Mouse (Mus musculus): ENCODE data around the gene Srsf3. TPM values are rescaled to one million over a fixed set of nuclear protein-coding genes. Genes with fewer than 3 reads are reported as not detected.
"Not testable (repeated sequence)": the region's sequence is repeated elsewhere in the genome, so short reads cannot be mapped to it uniquely, and the experiment has no call there.

The Srsf3 gene
- total and polyA plus RNA-seq, 3 experiments = 64.5 to 84.9 (median 84.5) TPM

GRCm38 (mm10) chr17:29063121-29063987 is 30.9 kb downstream of the Srsf3 start:
- intact Hi-C loops (cut with DNase I) = loop anchor here (2.0 kb wide), 1 partner anchor 13 kb away; no protein-coding TSS in a partner anchor
- H3K36me3 ChIP-seq (ENCODE audit: control insufficient read depth, insufficient read depth, low read length) = no peaks in the 10 kb centered on the region
- no peak overlapping the region for H3K9ac ChIP-seq (ENCODE audit: low read depth, low read length)
- WGBS = 70% methylated on average over 8 of the region's 8 CpGs
- H3K27ac ChIP-seq = no peak overlapping the region
- H3K4me3 ChIP-seq = no peak overlapping the region
- H3K79me2 ChIP-seq (replicated peaks; ENCODE audit: control insufficient read depth, insufficient read depth, low read length) = no peaks in the 10 kb centered on the region
- H3K4me1 ChIP-seq (ENCODE audit: control insufficient read depth, insufficient read depth, low read length) = peaks cover 2% of the 10 kb centered on the region; the same call in 1 of the 2 replicates
- DNase-seq = no peak
- TF ChIP-seq POLR2A (IDR thresholded peaks at IDR 0.05; ENCODE audit: insufficient read depth, low read depth, low read length) (no peak), EP300 (IDR thresholded peaks at IDR 0.05; ENCODE audit: insufficient read depth, low read depth, low read length) (no peak), CTCF (IDR thresholded peaks at IDR 0.05) (no peak)
- no peaks in the 10 kb centered on the region for H3K27me3 ChIP-seq (ENCODE audit: control insufficient read depth, insufficient read depth, low read length)

- WGBS = 54% methylated on average over 2 of the region's 2 CpGs
- Histone ChIP-seq H3K79me2 (replicated peaks; ENCODE audit: control insufficient read depth, insufficient read depth, low read length) (no peaks in the 10 kb centered on the region), H3K36me3 (ENCODE audit: control insufficient read depth, insufficient read depth, low read length) (no peaks in the 10 kb centered on the region), H3K27me3 (ENCODE audit: control insufficient read depth, insufficient read depth, low read length) (no peaks in the 10 kb centered on the region), H3K4me1 (ENCODE audit: control insufficient read depth, insufficient read depth, low read length) (peaks cover 2% of the 10 kb centered on the region; the same call in 1 of the 2 replicates), H3K4me3 (no peak overlapping the region), H3K9ac (ENCODE audit: low read depth, low read length) (no peak overlapping the region), H3K27ac (no peak overlapping the region)
- DNase-seq = no peak
- TF ChIP-seq CTCF (IDR thresholded peaks at IDR 0.05) (no peak), EP300 (IDR thresholded peaks at IDR 0.05; ENCODE audit: insufficient read depth, low read depth, low read length) (no peak), POLR2A (IDR thresholded peaks at IDR 0.05; ENCODE audit: insufficient read depth, low read depth, low read length) (no peak)
- intact Hi-C loops (cut with DNase I) = loop anchor here (2.0 kb wide), 1 partner anchor 13 kb away; no protein-coding TSS in a partner anchor
Measured at GRCm38 (mm10) chr17:29063988-29064285, 31.5 kb downstream of the Srsf3 start.

GRCm38 (mm10) chr17:29065245-29065940 is 33.0 kb downstream of the Srsf3 start:
- WGBS = 86% methylated on average over 21 of the region's 21 CpGs
- no peak overlapping the region for H3K4me3 ChIP-seq
- intact Hi-C loops (cut with DNase I) = no loop called here

GRCm38 (mm10) chr17:29065971-29066370 is 33.5 kb downstream of the Srsf3 start:
- Histone ChIP-seq H3K9ac (ENCODE audit: low read depth, low read length) (no peak overlapping the region), H3K79me2 (replicated peaks; ENCODE audit: control insufficient read depth, insufficient read depth, low read length) (no peaks in the 10 kb centered on the region), H3K27me3 (ENCODE audit: control insufficient read depth, insufficient read depth, low read length) (no peaks in the 10 kb centered on the region), H3K36me3 (ENCODE audit: control insufficient read depth, insufficient read depth, low read length) (no peaks in the 10 kb centered on the region), H3K4me3 (no peak overlapping the region), H3K27ac (no peak overlapping the region), H3K4me1 (ENCODE audit: control insufficient read depth, insufficient read depth, low read length) (peaks cover 2% of the 10 kb centered on the region; the same call in 1 of the 2 replicates)
- 96% methylated on average over 3 of the region's 3 CpGs for WGBS
- intact Hi-C loops (cut with DNase I) = no loop called here
- no peak for DNase-seq
- TF ChIP-seq POLR2A (IDR thresholded peaks at IDR 0.05; ENCODE audit: insufficient read depth, low read depth, low read length) (no peak), CTCF (IDR thresholded peaks at IDR 0.05) (no peak)

More at GRCm38 (mm10) chr17:29065245-29065940, 33.0 kb downstream of the Srsf3 start:
- no peaks in the 10 kb centered on the region for H3K27me3 ChIP-seq (ENCODE audit: control insufficient read depth, insufficient read depth, low read length)
- H3K27ac ChIP-seq = no peak overlapping the region
- TF ChIP-seq CTCF (IDR thresholded peaks at IDR 0.05) (no peak), POLR2A (IDR thresholded peaks at IDR 0.05; ENCODE audit: insufficient read depth, low read depth, low read length) (no peak), EP300 (IDR thresholded peaks at IDR 0.05; ENCODE audit: insufficient read depth, low read depth, low read length) (no peak)
- H3K4me1 ChIP-seq (ENCODE audit: control insufficient read depth, insufficient read depth, low read length) = peaks cover 2% of the 10 kb centered on the region; the same call in 1 of the 2 replicates
- H3K9ac ChIP-seq (ENCODE audit: low read depth, low read length) = no peak overlapping the region
- H3K79me2 ChIP-seq (replicated peaks; ENCODE audit: control insufficient read depth, insufficient read depth, low read length) = no peaks in the 10 kb centered on the region
- DNase-seq = no peak
- H3K36me3 ChIP-seq (ENCODE audit: control insufficient read depth, insufficient read depth, low read length) = no peaks in the 10 kb centered on the region

- 78% methylated on average over 3 of the region's 3 CpGs for WGBS
- DNase-seq; H3K4me1 ChIP-seq (ENCODE audit: control insufficient read depth, insufficient read depth, low read length); H3K9ac ChIP-seq (ENCODE audit: low read depth, low read length); H3K27ac ChIP-seq; H3K79me2 ChIP-seq (replicated peaks; ENCODE audit: control insufficient read depth, insufficient read depth, low read length); H3K27me3 ChIP-seq (ENCODE audit: control insufficient read depth, insufficient read depth, low read length); H3K36me3 ChIP-seq (ENCODE audit: control insufficient read depth, insufficient read depth, low read length); intact Hi-C loops (cut with DNase I); H3K4me3 ChIP-seq: not testable (repeated sequence)
Measured at GRCm38 (mm10) chr17:29067416-29067815, 35.0 kb downstream of the Srsf3 start.

- Histone ChIP-seq H3K27ac (no peak overlapping the region), H3K36me3 (ENCODE audit: control insufficient read depth, insufficient read depth, low read length) (no peaks in the 10 kb centered on the region), H3K4me3 (no peak overlapping the region), H3K27me3 (ENCODE audit: control insufficient read depth, insufficient read depth, low read length) (no peaks in the 10 kb centered on the region), H3K4me1 (ENCODE audit: control insufficient read depth, insufficient read depth, low read length) (peaks cover under 1% of the 10 kb centered on the region; the same call in 1 of the 2 replicates), H3K79me2 (replicated peaks; ENCODE audit: control insufficient read depth, insufficient read depth, low read length) (no peaks in the 10 kb centered on the region), H3K9ac (ENCODE audit: low read depth, low read length) (no peak overlapping the region)
- DNase-seq = no peak
- 63% methylated on average over 5 of the region's 5 CpGs for WGBS
- TF ChIP-seq POLR2A (IDR thresholded peaks at IDR 0.05; ENCODE audit: insufficient read depth, low read depth, low read length) (no peak), CTCF (IDR thresholded peaks at IDR 0.05) (no peak), EP300 (IDR thresholded peaks at IDR 0.05; ENCODE audit: insufficient read depth, low read depth, low read length) (no peak)
- intact Hi-C loops (cut with DNase I) = no loop called here
Measured at GRCm38 (mm10) chr17:29067847-29068246, 35.4 kb downstream of the Srsf3 start.

All from heart, adult 2 months (tissue).